Mouse (Mus musculus) NIH3T3 (cell line): Measurements from ENCODE around the gene Sipa1l3.

ENCODE experiments used
- DNase-seq: peaks from one replicate; pipeline ENCODE4 v3.0.0-alpha.2; 2012; ENCODE audit warnings: low read depth

Sipa1l3 gene

GRCm38 (mm10) chr7:29518421-29519210, at the start of gene Sipa1l3:
Sipa1l3 (minus strand) TSS chr7:29518641.
- peak; percentile 98 for DNase-seq

- no peak for DNase-seq
These were observed 44.6 kb upstream of the Sipa1l3 start for GRCm38 (mm10) chr7:29563006-29563405.

GRCm38 (mm10) chr7:29561046-29561445, 42.6 kb upstream of the Sipa1l3 start:
- DNase-seq: no peak

GRCm38 (mm10) chr7:29559290-29559689, 40.8 kb upstream of the Sipa1l3 start:
- DNase-seq: peak; percentile 35

GRCm38 (mm10) chr7:29558744-29559143, 40.3 kb upstream of the Sipa1l3 start:
- DNase-seq: peak; percentile 11

- no peak for DNase-seq
These were observed 37.8 kb upstream of the Sipa1l3 start for GRCm38 (mm10) chr7:29556283-29556682.

- DNase-seq: no peak
These were observed 37.1 kb upstream of the Sipa1l3 start for GRCm38 (mm10) chr7:29555521-29555920.

- no peak for DNase-seq
These were observed 36.6 kb upstream of the Sipa1l3 start for GRCm38 (mm10) chr7:29555051-29555450.

GRCm38 (mm10) chr7:29550691-29551090, 32.2 kb upstream of the Sipa1l3 start:
- DNase-seq: no peak

- DNase-seq: no peak
These were observed 23.2 kb upstream of the Sipa1l3 start for GRCm38 (mm10) chr7:29541608-29542007.

GRCm38 (mm10) chr7:29541186-29541585, 22.7 kb upstream of the Sipa1l3 start:
- no peak for DNase-seq

- no peak for DNase-seq
These were observed 22.2 kb upstream of the Sipa1l3 start for GRCm38 (mm10) chr7:29540631-29541030.

- peak; percentile 88 for DNase-seq
These were observed 5.3 kb upstream of the Sipa1l3 start for GRCm38 (mm10) chr7:29523700-29524099.

- DNase-seq: peak; percentile 94
These were observed 3.6 kb upstream of the Sipa1l3 start for GRCm38 (mm10) chr7:29521841-29522575.

GRCm38 (mm10) chr7:29521365-29521764, 2.9 kb upstream of the Sipa1l3 start:
- no peak for DNase-seq

GRCm38 (mm10) chr7:29520794-29521193, 2.4 kb upstream of the Sipa1l3 start:
- no peak for DNase-seq

GRCm38 (mm10) chr7:29519211-29519550, 740 bp upstream of the Sipa1l3 start:
- no peak for DNase-seq

GRCm38 (mm10) chr7:29518054-29518420, 404 bp downstream of the Sipa1l3 start:
- DNase-seq: peak; percentile 53

- no peak for DNase-seq
These were observed 1.3 kb downstream of the Sipa1l3 start for GRCm38 (mm10) chr7:29517178-29517577.

GRCm38 (mm10) chr7:29515652-29516051, 2.8 kb downstream of the Sipa1l3 start:
- no peak for DNase-seq

- no peak for DNase-seq
These were observed 5.7 kb downstream of the Sipa1l3 start for GRCm38 (mm10) chr7:29512729-29513128.

- peak; percentile 75 for DNase-seq
These were observed 6.7 kb downstream of the Sipa1l3 start for GRCm38 (mm10) chr7:29511598-29512275.

- no peak for DNase-seq
These were observed 9.9 kb downstream of the Sipa1l3 start for GRCm38 (mm10) chr7:29508522-29508921.
